Mouse (Mus musculus) liver, adult 2 months (tissue): Measurements from ENCODE around the gene Ltbp2.

Experiments used
- CTCF ChIP-seq: fragments of 200-500 bp; IDR thresholded peaks from 2 replicates; pipeline ENCODE4 v1.5.1; 2011; ENCODE audit warnings: low read depth, low read length, control low read depth
- POLR2A ChIP-seq: fragments of 200-500 bp; IDR thresholded peaks from 2 replicates; pipeline ENCODE4 v1.6.1; 2011; ENCODE audit warnings: low read length, control low read depth; ENCODE audit not compliant: insufficient read depth; ENCODE audit errors: extremely low read depth

DNA sequence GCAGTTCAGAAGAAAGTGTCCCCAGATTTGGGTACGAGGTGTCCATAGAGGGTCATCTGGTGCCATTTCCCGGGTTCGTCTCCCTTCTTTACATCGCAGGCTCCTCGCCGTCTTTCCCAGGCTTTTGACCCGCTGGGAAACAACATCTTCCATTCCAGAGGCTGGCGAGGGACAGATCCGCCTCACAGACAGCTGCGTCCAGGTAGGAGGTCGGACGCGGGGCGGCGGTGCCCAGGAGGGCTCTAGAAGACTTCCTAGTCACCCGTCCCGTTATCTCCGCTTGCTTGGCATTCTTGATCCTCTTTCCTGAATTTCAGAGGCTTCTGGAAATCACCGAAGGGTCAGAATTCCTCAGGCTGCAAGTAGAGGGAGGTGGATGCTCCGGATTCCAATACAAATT is 102.9 kb downstream of the Ltbp2 start:
- no peak for TF ChIP-seq CTCF
- no peak for TF ChIP-seq POLR2A
